Mouse (Mus musculus) heart, embryonic 12.5 days (tissue): ENCODE results near the gene Twf1. TPM values are rescaled to one million over a fixed set of nuclear protein-coding genes. Genes with fewer than 3 reads are reported as not detected.

Source experiments
- ATAC-seq: fragments of 200-750 bp; cut with Nextera tagmentation; 2 replicates; pipeline ENCODE4 v1.8.0; 2017; ENCODE audit warnings: moderate TSS enrichment, moderate library complexity; ENCODE audit not compliant: insufficient number of reproducible peaks, low FRiP score
- H3K27ac ChIP-seq: fragments of 300-500 bp; sonication (generic); 2 replicates; pipeline ENCODE4 v1.5.1; 2016; ENCODE audit warnings: mild to moderate bottlenecking, moderate library complexity; ENCODE audit not compliant: poor library complexity, severe bottlenecking
- H3K27me3 ChIP-seq: fragments of 300-500 bp; sonication (generic); replicated peaks from 2 replicates; pipeline ENCODE4 v1.6.1; 2016; ENCODE audit warnings: mild to moderate bottlenecking, moderate library complexity
- H3K36me3 ChIP-seq: fragments of 300-500 bp; sonication (generic); 2 replicates; pipeline ENCODE4 v1.6.1; 2016; ENCODE audit warnings: mild to moderate bottlenecking, moderate library complexity
- H3K4me1 ChIP-seq: fragments of 300-500 bp; sonication (generic); replicated peaks from 2 replicates; pipeline ENCODE4 v1.6.1; 2016; ENCODE audit warnings: mild to moderate bottlenecking
- H3K4me2 ChIP-seq: fragments of 300-500 bp; sonication (generic); 2 replicates; pipeline ENCODE4 v1.6.1; 2016; ENCODE audit warnings: mild to moderate bottlenecking, moderate library complexity
- H3K4me3 ChIP-seq: fragments of 300-500 bp; sonication (generic); 2 replicates; pipeline ENCODE4 v1.5.1; 2016; ENCODE audit warnings: mild to moderate bottlenecking
- H3K9ac ChIP-seq: fragments of 300-500 bp; sonication (generic); 2 replicates; pipeline ENCODE4 v1.6.1; 2016; ENCODE audit warnings: mild to moderate bottlenecking, moderate library complexity
- H3K9me3 ChIP-seq: fragments of 300-500 bp; sonication (generic); replicated peaks from 2 replicates; pipeline ENCODE4 v1.6.1; 2016; ENCODE audit warnings: mild to moderate bottlenecking, moderate library complexity
- WGBS: fragments of 180-500 bp; shearing (Covaris S2); methylation state at CpG from one replicate; pipeline ENCODE4 v1.1.7; 2016; 5-methylcytosine and 5-hydroxymethylcytosine counted together
- polyA plus RNA-seq: library from polyadenylated mRNA; unstranded; fragments of >200 nt; fragmentation: Nextera tagmentation; extraction: Ambion mirVana; gene quantifications from 2 replicates; pipeline ENCODE4 v1.2.1, GENCODE M21; 2016

Gene Twf1
- polyA plus RNA-seq, 1 experiment from 2014 or later = 48.7 TPM

- H3K27ac ChIP-seq = no peak overlapping the region
- H3K9ac ChIP-seq = no peak overlapping the region
- no peaks in the 10 kb centered on the region for H3K36me3 ChIP-seq
- no peaks in the 10 kb centered on the region; the same call in 1 of the 2 replicates for H3K4me1 ChIP-seq
- no peak overlapping the region for H3K4me3 ChIP-seq
- H3K9me3 ChIP-seq = no peaks in the 10 kb centered on the region
- H3K27me3 ChIP-seq = no peaks in the 10 kb centered on the region
- 22% methylated on average over 3 of the region's 3 CpGs for WGBS
- no peak for ATAC-seq
- no peak overlapping the region for H3K4me2 ChIP-seq
Measured at GRCm38 (mm10) chr15:94601339-94601738, 11.7 kb upstream of the Twf1 start.

GRCm38 (mm10) chr15:94600145-94600707 lies 10.5 kb upstream of the Twf1 start:
- Histone ChIP-seq H3K36me3 (no peaks in the 10 kb centered on the region), H3K27ac (no peak overlapping the region), H3K9me3 (no peaks in the 10 kb centered on the region), H3K4me3 (no peak overlapping the region), H3K4me1 (no peaks in the 10 kb centered on the region; the same call in 1 of the 2 replicates), H3K27me3 (no peaks in the 10 kb centered on the region), H3K9ac (no peak overlapping the region), H3K4me2 (no peak overlapping the region)
- 64% methylated on average over 11 of the region's 11 CpGs for WGBS
- ATAC-seq = no peak

- no peaks in the 10 kb centered on the region for H3K27me3 ChIP-seq
- H3K9ac ChIP-seq = no peak overlapping the region
- 61% methylated on average over 1 of the region's 1 CpGs for WGBS
- no peaks in the 10 kb centered on the region for H3K9me3 ChIP-seq
- H3K4me3 ChIP-seq = no peak overlapping the region
- H3K27ac ChIP-seq = no peak overlapping the region
- H3K4me2 ChIP-seq = no peak overlapping the region
- no peak for ATAC-seq
- H3K36me3 ChIP-seq = no peaks in the 10 kb centered on the region
- no peaks in the 10 kb centered on the region for H3K4me1 ChIP-seq
Measured at GRCm38 (mm10) chr15:94593586-94593985, 3.9 kb upstream of the Twf1 start.

GRCm38 (mm10) chr15:94591356-94591755 lies 1.7 kb upstream of the Twf1 start:
- WGBS = 89% methylated on average over 4 of the region's 4 CpGs
- H3K4me2 ChIP-seq = no peak overlapping the region
- no peak overlapping the region for H3K9ac ChIP-seq
- no peaks in the 10 kb centered on the region for H3K27me3 ChIP-seq
- peaks cover 3% of the 10 kb centered on the region; the same call in 1 of the 2 replicates for H3K36me3 ChIP-seq
- no peak for ATAC-seq
- H3K4me3 ChIP-seq = no peak overlapping the region
- no peaks in the 10 kb centered on the region for H3K9me3 ChIP-seq
- H3K4me1 ChIP-seq = peaks cover 3% of the 10 kb centered on the region; the same call in 1 of the 2 replicates
- H3K27ac ChIP-seq = no peak overlapping the region

GRCm38 (mm10) chr15:94590083-94590482 lies 394 bp upstream of the Twf1 start:
- WGBS = 14% methylated on average over 8 of the region's 8 CpGs
- H3K4me2 ChIP-seq = peak overlapping the region; percentile 78
- H3K4me1 ChIP-seq = peaks cover 3% of the 10 kb centered on the region; the same call in 1 of the 2 replicates
- H3K27me3 ChIP-seq = no peaks in the 10 kb centered on the region
- ATAC-seq = no peak
- H3K4me3 ChIP-seq = peak overlapping the region; percentile 100
- no peaks in the 10 kb centered on the region for H3K9me3 ChIP-seq
- no peak overlapping the region for H3K9ac ChIP-seq
- peaks cover 13% of the 10 kb centered on the region for H3K36me3 ChIP-seq
- no peak overlapping the region for H3K27ac ChIP-seq

GRCm38 (mm10) chr15:94587826-94588715 lies 1.6 kb downstream of the Twf1 start:
- Histone ChIP-seq H3K4me3 (no peak overlapping the region), H3K27me3 (no peaks in the 10 kb centered on the region), H3K36me3 (peaks cover 33% of the 10 kb centered on the region), H3K4me2 (no peak overlapping the region; the same call in 1 of the 2 replicates), H3K4me1 (peaks cover 3% of the 10 kb centered on the region; the same call in 1 of the 2 replicates), H3K27ac (no peak overlapping the region), H3K9me3 (no peaks in the 10 kb centered on the region), H3K9ac (no peak overlapping the region)
- WGBS = 86% methylated on average over 9 of the region's 9 CpGs
- ATAC-seq = no peak

GRCm38 (mm10) chr15:94584738-94585137 lies 5.0 kb downstream of the Twf1 start:
- Histone ChIP-seq H3K9me3 (no peaks in the 10 kb centered on the region), H3K4me1 (peaks cover 3% of the 10 kb centered on the region; the same call in 1 of the 2 replicates), H3K4me2 (no peak overlapping the region), H3K27me3 (no peaks in the 10 kb centered on the region), H3K27ac (no peak overlapping the region), H3K9ac (no peak overlapping the region), H3K4me3 (no peak overlapping the region), H3K36me3 (peaks cover 63% of the 10 kb centered on the region)
- WGBS = 81% methylated on average over 4 of the region's 4 CpGs
- ATAC-seq = no peak

- Histone ChIP-seq H3K27ac (no peak overlapping the region), H3K4me1 (peaks cover 3% of the 10 kb centered on the region; the same call in 1 of the 2 replicates), H3K27me3 (no peaks in the 10 kb centered on the region), H3K9ac (no peak overlapping the region), H3K36me3 (peaks cover 73% of the 10 kb centered on the region), H3K4me3 (no peak overlapping the region), H3K9me3 (no peaks in the 10 kb centered on the region), H3K4me2 (no peak overlapping the region)
- no peak for ATAC-seq
- 87% methylated on average over 10 of the region's 10 CpGs for WGBS
Measured at GRCm38 (mm10) chr15:94583153-94583552, 6.5 kb downstream of the Twf1 start.

GRCm38 (mm10) chr15:94582000-94582593 lies 7.6 kb downstream of the Twf1 start:
- Histone ChIP-seq H3K9me3 (no peaks in the 10 kb centered on the region), H3K4me1 (no peaks in the 10 kb centered on the region), H3K27me3 (no peaks in the 10 kb centered on the region), H3K4me3 (no peak overlapping the region), H3K9ac (no peak overlapping the region), H3K4me2 (no peak overlapping the region), H3K27ac (no peak overlapping the region), H3K36me3 (peaks cover 75% of the 10 kb centered on the region)
- WGBS = 87% methylated on average over 7 of the region's 7 CpGs
- ATAC-seq = no peak

- no peaks in the 10 kb centered on the region for H3K9me3 ChIP-seq
- no peak overlapping the region for H3K4me2 ChIP-seq
- H3K4me3 ChIP-seq = no peak overlapping the region
- H3K9ac ChIP-seq = no peak overlapping the region
- 74% methylated on average over 4 of the region's 4 CpGs for WGBS
- peaks cover 12% of the 10 kb centered on the region for H3K36me3 ChIP-seq
- no peak overlapping the region for H3K27ac ChIP-seq
- no peaks in the 10 kb centered on the region for H3K4me1 ChIP-seq
- ATAC-seq = no peak
- H3K27me3 ChIP-seq = no peaks in the 10 kb centered on the region
Measured at GRCm38 (mm10) chr15:94574566-94575268, 15.0 kb downstream of the Twf1 start.

GRCm38 (mm10) chr15:94572746-94573145 lies 16.9 kb downstream of the Twf1 start:
- no peak overlapping the region for H3K27ac ChIP-seq
- H3K9ac ChIP-seq = no peak overlapping the region
- H3K4me1 ChIP-seq = no peaks in the 10 kb centered on the region
- no peak overlapping the region for H3K4me2 ChIP-seq
- WGBS = 63% methylated on average over 8 of the region's 8 CpGs
- no peak overlapping the region for H3K4me3 ChIP-seq
- no peak for ATAC-seq
- H3K9me3 ChIP-seq = no peaks in the 10 kb centered on the region
- H3K36me3 ChIP-seq = no peaks in the 10 kb centered on the region
- no peaks in the 10 kb centered on the region for H3K27me3 ChIP-seq
